Mouse (Mus musculus) C2C12 (cell line): ENCODE data around the gene Tctn3.

Experiments used
- CEBPB ChIP-seq: IDR thresholded peaks from one replicate; pipeline ENCODE4 v1.6.1; 2011; ENCODE audit warnings: low read depth, mild to moderate bottlenecking, control low read depth, moderate library complexity
- CTCF ChIP-seq: IDR thresholded peaks from one replicate; pipeline ENCODE4 v1.5.1; 2011; ENCODE audit not compliant: control insufficient read depth, insufficient read depth, insufficient read length
- MAX ChIP-seq: IDR thresholded peaks from one replicate; pipeline ENCODE4 v1.6.1; 2011; ENCODE audit warnings: mild to moderate bottlenecking, control low read depth
- MYOG ChIP-seq: IDR thresholded peaks from one replicate; pipeline ENCODE4 v1.6.1; 2011; ENCODE audit not compliant: control insufficient read depth, insufficient read length; ENCODE audit errors: extremely low read depth

- TF ChIP-seq MAX = no peak
- no peak for TF ChIP-seq MYOG
- TF ChIP-seq CTCF = no peak
- no peak for TF ChIP-seq CEBPB
Measured at GRCm38 (mm10) chr19:40637091-40637490, 25.1 kb upstream of the Tctn3 start.
